11 mouse cellular contexts compared by ENCODE assay signal in genomic region chr6:85132794-85133193, GRCm38 (mm10). TPM values are rescaled to one million over a fixed set of nuclear protein-coding genes. Genes with fewer than 3 reads are reported as not detected.
DNase-seq lines count a peak whose midpoint lies in the region; ATAC-seq and TF ChIP-seq lines count a peak whose summit lies in the region.
"Not testable (repeated sequence)": the region's sequence is repeated elsewhere in the genome, so short reads cannot be mapped to it uniquely, and the experiment has no call there.
"Had no signal": no experiment of that assay in that cellular context is flagged by ENCODE, and none has a peak within 500 bp of the region (broad histone marks: within the 10 kb centered on the region; RNA-seq: fewer than 3 reads in every experiment).

No protein-coding gene starts in this region.

- peak; percentile 42 to 50 for DNase-seq in B cell, adult 2 months
- DNase-seq in ZHBTc4 (ENCODE audit: low read depth, low spot score), result peak; percentile 78
- DNase-seq in cerebellum, postnatal 14 days, result peak; percentile 69 to 74
- DNase-seq in heart, adult 2 months, result peak in 1 of 2 experiments; percentile 17
- peak; percentile 59 for DNase-seq in kidney, postnatal 10 days
- DNase-seq in limb, embryonic 10.5 days (ENCODE audit: low spot score), result peak; percentile 55
- peak; percentile 25 for DNase-seq in midbrain, postnatal 0 days (ENCODE audit: low spot score)
- DNase-seq in stomach, postnatal 0 days (ENCODE audit: low spot score), result peak; percentile 60

- not testable (repeated sequence) for H3K9ac ChIP-seq in heart, adult 2 months (ENCODE audit: low read depth, low read length); midbrain, postnatal 0 days (replicated peaks; ENCODE audit: low read length, poor library complexity, severe bottlenecking); stomach, postnatal 0 days (ENCODE audit: low read length)

- not testable (repeated sequence) for ATAC-seq in midbrain, postnatal 0 days (ENCODE audit: low FRiP score); stomach, postnatal 0 days (ENCODE audit: low FRiP score, low TSS enrichment)

- H3K9me3 ChIP-seq in limb, embryonic 10.5 days (replicated peaks); midbrain, postnatal 0 days (ENCODE audit: low read length); stomach, postnatal 0 days (ENCODE audit: control insufficient read depth, low read length): not testable (repeated sequence)

- not testable (repeated sequence) for H3K36me3 ChIP-seq in heart, adult 2 months (ENCODE audit: control insufficient read depth, insufficient read depth, low read length); midbrain, postnatal 0 days (ENCODE audit: insufficient read depth, low read length); stomach, postnatal 0 days (ENCODE audit: control insufficient read depth, insufficient read depth, low read length)
- H3K36me3 ChIP-seq in limb, embryonic 10.5 days, result peaks cover 22% of the 10 kb centered on the region

- H3K27ac ChIP-seq in heart, adult 2 months; limb, embryonic 10.5 days; midbrain, postnatal 0 days (ENCODE audit: low read depth, low read length); stomach, postnatal 0 days (replicated peaks): not testable (repeated sequence)

- TF ChIP-seq POLR2A in heart, adult 2 months (IDR thresholded peaks at IDR 0.05; ENCODE audit: insufficient read depth, low read depth, low read length), result not testable (repeated sequence)

- 35% methylated on average over 3 of the region's 3 CpGs for WGBS in heart, adult 2 months
- 30% methylated on average over 3 of the region's 3 CpGs for WGBS in limb, embryonic 10.5 days
- 41% methylated on average over 3 of the region's 3 CpGs for WGBS in midbrain, postnatal 0 days
- 30% methylated on average over 3 of the region's 3 CpGs for WGBS in stomach, postnatal 0 days

- not testable (repeated sequence) for H3K4me3 ChIP-seq in heart, adult 2 months; limb, embryonic 10.5 days; midbrain, postnatal 0 days (ENCODE audit: low read depth, low read length); stomach, postnatal 0 days (ENCODE audit: low read depth, low read length)

- not testable (repeated sequence) for H3K79me2 ChIP-seq in heart, adult 2 months (replicated peaks; ENCODE audit: control insufficient read depth, insufficient read depth, low read length)

- intact Hi-C loops in heart, adult 2 months (cut with DNase I), result not testable (repeated sequence)

- TF ChIP-seq EP300 in heart, adult 2 months (IDR thresholded peaks at IDR 0.05; ENCODE audit: insufficient read depth, low read depth, low read length); stomach, postnatal 0 days (optimal IDR thresholded peaks at IDR 0.05): not testable (repeated sequence)

- not testable (repeated sequence) for H3K27me3 ChIP-seq in heart, adult 2 months (ENCODE audit: control insufficient read depth, insufficient read depth, low read length); limb, embryonic 10.5 days (ENCODE audit: low read depth, poor library complexity, severe bottlenecking); midbrain, postnatal 0 days (ENCODE audit: insufficient read depth, low read length); stomach, postnatal 0 days (ENCODE audit: control insufficient read depth, insufficient read depth, low read length)

- H3K4me2 ChIP-seq in midbrain, postnatal 0 days (ENCODE audit: low read depth, low read length, poor library complexity, severe bottlenecking); stomach, postnatal 0 days (replicated peaks; ENCODE audit: low read depth): not testable (repeated sequence)

- peak; percentile 65 for TF ChIP-seq CTCF in heart, adult 2 months (IDR thresholded peaks at IDR 0.05)
- TF ChIP-seq CTCF in midbrain, postnatal 0 days (IDR thresholded peaks at IDR 0.05), result peak; percentile 76
- TF ChIP-seq CTCF in stomach, postnatal 0 days (IDR thresholded peaks at IDR 0.05; ENCODE audit: low read depth), result peak; percentile 70

- H3K4me1 ChIP-seq in heart, adult 2 months (ENCODE audit: control insufficient read depth, insufficient read depth, low read length); midbrain, postnatal 0 days (ENCODE audit: insufficient read depth, low read length); stomach, postnatal 0 days (replicated peaks; ENCODE audit: control insufficient read depth, insufficient read depth): not testable (repeated sequence)
- H3K4me1 ChIP-seq in limb, embryonic 10.5 days, result peaks cover 10% of the 10 kb centered on the region

RNA-seq across cellular contexts. Expression of gene Spr, which starts 4.8 kb away (rescaled TPM):
- total RNA-seq in heart, adult 2 months (2021), result 10 to 100 TPM; 85.9 to 92.3 TPM
- polyA plus RNA-seq in heart, adult 2 months (2012; rRNA removed), result 33.2 and 34.7 TPM in 2 replicates
- polyA plus RNA-seq in limb, embryonic 10.5 days (2016; fragmentation: Nextera tagmentation; extraction: Ambion mirVana), result 52.5 and 64.9 TPM in 2 replicates
- 29.0 and 32.5 TPM in 2 replicates for total RNA-seq in midbrain, postnatal 0 days (2014; rRNA removed)
- 28.4 and 32.9 TPM in 2 replicates for polyA plus RNA-seq in midbrain, postnatal 0 days (2015; fragmentation: Nextera tagmentation; extraction: Ambion mirVana)
- polyA plus RNA-seq in stomach, postnatal 0 days (2015; fragmentation: Nextera tagmentation; extraction: Ambion mirVana), result 58.8 and 62.1 TPM in 2 replicates

RNA-seq across cellular contexts. Expression of gene Emx1, which starts 54.4 kb away (rescaled TPM):
- not detected for total RNA-seq in heart, adult 2 months (2021)
- polyA plus RNA-seq in heart, adult 2 months (2012; rRNA removed), result not detected in 2 replicates
- polyA plus RNA-seq in limb, embryonic 10.5 days (2016; fragmentation: Nextera tagmentation; extraction: Ambion mirVana), result 1.8 and 3.9 TPM in 2 replicates
- 0.88 and 2.6 TPM in 2 replicates for total RNA-seq in midbrain, postnatal 0 days (2014; rRNA removed)
- polyA plus RNA-seq in midbrain, postnatal 0 days (2015; fragmentation: Nextera tagmentation; extraction: Ambion mirVana), result 0.58 and 0.64 TPM in 2 replicates
- polyA plus RNA-seq in stomach, postnatal 0 days (2015; fragmentation: Nextera tagmentation; extraction: Ambion mirVana), result not detected in 2 replicates
- total RNA-seq: heart, adult 18-20 months had no signal
- polyA plus RNA-seq: hindbrain, embryonic 14.5 days; liver, embryonic 15.5 days had no signal
